In the genomic region with DNA sequence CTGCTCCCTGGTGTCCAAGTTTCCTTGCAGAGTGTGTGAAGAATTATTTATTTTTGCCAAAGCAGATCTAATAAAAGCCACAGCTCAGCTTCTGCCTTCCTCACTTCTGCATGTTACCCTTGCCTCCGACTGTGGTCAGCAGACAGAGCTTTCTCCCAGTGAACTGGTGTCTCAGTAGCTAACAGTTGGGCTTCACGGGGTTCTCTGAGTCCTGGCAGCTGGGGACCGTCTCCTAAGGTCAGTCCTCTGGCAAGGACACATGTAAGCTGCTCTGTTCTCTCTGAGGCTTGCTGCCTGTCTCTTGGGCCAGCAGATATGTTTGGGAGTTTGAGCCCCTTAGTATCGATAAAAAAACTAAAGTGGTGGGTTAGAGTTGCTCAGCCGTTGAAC, we compare ENCODE assay signal across 15 mouse cellular contexts. TPM values are rescaled to one million over a fixed set of nuclear protein-coding genes. Genes with fewer than 3 reads are reported as not detected.
DNase-seq lines count a peak whose midpoint lies in the region; TF ChIP-seq lines count a peak whose summit lies in the region.
"Had no signal": no experiment of that assay in that cellular context is flagged by ENCODE, and none has a peak within 500 bp of the region (broad histone marks: within the 10 kb centered on the region; RNA-seq: fewer than 3 reads in every experiment).

No protein-coding gene starts in this region.

- no peak for TF ChIP-seq CTCF in left cerebral cortex, adult 2 months (IDR thresholded peaks at IDR 0.05)

- H3K4me3 ChIP-seq in left cerebral cortex, adult 2 months = no peak overlapping the region
- H3K4me3 ChIP-seq in brown adipose tissue, adult 24 weeks (ENCODE audit: insufficient read depth, low read depth, low read length) = no peak overlapping the region
- H3K4me3 ChIP-seq: embryonic facial prominence, embryonic 13.5 days; heart, embryonic 15.5 days; midbrain, embryonic 15.5 days had no signal

- intact Hi-C loops in left cerebral cortex, adult 2 months (cut with DNase I) = no loop called here
- intact Hi-C loops in left cerebral cortex, postnatal 4 days (cut with DNase I) = no loop called here

- peak; percentile 19 for DNase-seq in adrenal gland, postnatal 14 days
- DNase-seq in adrenal gland, adult 8-10 months = no peak
- peak; percentile 95 for DNase-seq in heart, adult 11 months
- no peak for DNase-seq in heart, adult 8-10 months (ENCODE audit: low spot score)
- DNase-seq in left cerebral cortex, adult 2 months (ENCODE audit: extremely low spot score in 1 of 2, low spot score in 2 of 2) = no peak
- DNase-seq in left cerebral cortex, postnatal 4 days = no peak
- no peak for DNase-seq in right cerebral cortex, postnatal 36 days (ENCODE audit: low spot score in 2 of 2)
- DNase-seq: adrenal gland, postnatal 25 days; forebrain, postnatal 0 days had no signal

- peak overlapping the region; percentile 32; the same call in 1 of the 2 replicates for H3K27ac ChIP-seq in left cerebral cortex, adult 2 months
- H3K27ac ChIP-seq in brown adipose tissue, adult 24 weeks (replicated peaks; ENCODE audit: low read depth, low read length) = peak overlapping the region; percentile 90
- H3K27ac ChIP-seq: embryonic facial prominence, embryonic 13.5 days; heart, embryonic 15.5 days; midbrain, embryonic 15.5 days had no signal

- H3K4me1 ChIP-seq in brown adipose tissue, adult 24 weeks (ENCODE audit: control insufficient read depth, insufficient read depth, insufficient read length, low read length) = peaks cover 25% of the 10 kb centered on the region

RNA-seq across cellular contexts. Expression of gene Cracr2b, which starts 0.9 kb away (rescaled TPM):
- total RNA-seq in adrenal gland, postnatal 14 days (2021) = 14.2 and 23.2 TPM in 2 replicates
- 10 to 100 TPM; 11.7 to 21.1 (median 18.7) TPM for total RNA-seq in adrenal gland, adult 8-10 months (2022)
- 10 to 100 TPM; 17.7 to 24.2 (median 19.1) TPM for total RNA-seq in heart, adult 8-10 months (2022)
- 1 to 10 TPM; 3.7 to 5.1 TPM for total RNA-seq in left cerebral cortex, adult 2 months (2021)
- 1 to 10 TPM; 4.4 to 4.9 TPM for total RNA-seq in left cerebral cortex, postnatal 4 days (2021)
- polyA plus RNA-seq in brown adipose tissue, adult 24 weeks (2012; ENCODE audit: insufficient read depth, insufficient read length, missing spikeins) = 9.8 and 11.8 TPM in 2 replicates
- total RNA-seq: CH12.LX had no signal
- polyA plus RNA-seq: inflammation-experienced regulatory T-cells, adult 6 months had no signal

RNA-seq across cellular contexts. Expression of gene Pnpla2, which starts 5.0 kb away (rescaled TPM):
- 1,289 and 1,648 TPM in 2 replicates for total RNA-seq in adrenal gland, postnatal 14 days (2021)
- total RNA-seq in adrenal gland, adult 8-10 months (2022) = 100 to 1,000 TPM; 256 to 532 (median 452) TPM
- total RNA-seq in heart, adult 8-10 months (2022) = 100 to 1,000 TPM; 419 to 549 (median 431) TPM
- total RNA-seq in left cerebral cortex, adult 2 months (2021) = 10 to 100 TPM; 26.0 to 31.7 TPM
- 10 to 100 TPM; 13.9 to 16.0 TPM for total RNA-seq in left cerebral cortex, postnatal 4 days (2021)
- 2,152 and 2,404 TPM in 2 replicates for polyA plus RNA-seq in brown adipose tissue, adult 24 weeks (2012; ENCODE audit: insufficient read depth, insufficient read length, missing spikeins)

RNA-seq across cellular contexts. Expression of gene Cd151, which starts 7.2 kb away (rescaled TPM):
- total RNA-seq in adrenal gland, postnatal 14 days (2021) = 199 and 204 TPM in 2 replicates
- 100 to 1,000 TPM; 323 to 455 (median 409) TPM for total RNA-seq in adrenal gland, adult 8-10 months (2022)
- total RNA-seq in heart, adult 8-10 months (2022) = 100 to 1,000 TPM; 331 to 351 (median 345) TPM
- total RNA-seq in left cerebral cortex, adult 2 months (2021) = 10 to 100 TPM; 30.7 to 31.4 TPM
- 10 to 100 TPM; 46.7 to 50.6 TPM for total RNA-seq in left cerebral cortex, postnatal 4 days (2021)
- 223 and 257 TPM in 2 replicates for polyA plus RNA-seq in brown adipose tissue, adult 24 weeks (2012; ENCODE audit: insufficient read depth, insufficient read length, missing spikeins)

RNA-seq across cellular contexts. Expression of gene Rplp2, which starts 12.8 kb away (rescaled TPM):
- total RNA-seq in adrenal gland, postnatal 14 days (2021) = 908 and 1,128 TPM in 2 replicates
- 1,000 to 10,000 TPM in 3 of 4 experiments, 100 to 1,000 TPM in 1; 998 to 1,129 (median 1,024) TPM for total RNA-seq in adrenal gland, adult 8-10 months (2022)
- total RNA-seq in heart, adult 8-10 months (2022) = 100 to 1,000 TPM; 796 to 941 (median 846) TPM
- total RNA-seq in left cerebral cortex, adult 2 months (2021) = 100 to 1,000 TPM; 552 to 567 TPM
- 100 to 1,000 TPM; 894 to 998 TPM for total RNA-seq in left cerebral cortex, postnatal 4 days (2021)
- 1,680 and 2,099 TPM in 2 replicates for polyA plus RNA-seq in brown adipose tissue, adult 24 weeks (2012; ENCODE audit: insufficient read depth, insufficient read length, missing spikeins)

RNA-seq across cellular contexts. Expression of gene Polr2l, which starts 14.9 kb away (rescaled TPM):
- total RNA-seq in adrenal gland, postnatal 14 days (2021) = 74.5 TPM in 2 replicates
- 100 to 1,000 TPM in 3 of 4 experiments, 10 to 100 TPM in 1; 99.4 to 147 (median 129) TPM for total RNA-seq in adrenal gland, adult 8-10 months (2022)
- 10 to 100 TPM; 75.5 to 93.4 (median 84.3) TPM for total RNA-seq in heart, adult 8-10 months (2022)
- total RNA-seq in left cerebral cortex, adult 2 months (2021) = 10 to 100 TPM; 38.4 to 42.3 TPM
- total RNA-seq in left cerebral cortex, postnatal 4 days (2021) = 10 to 100 TPM; 38.5 to 40.1 TPM
- 28.8 and 36.4 TPM in 2 replicates for polyA plus RNA-seq in brown adipose tissue, adult 24 weeks (2012; ENCODE audit: insufficient read depth, insufficient read length, missing spikeins)

Comparison
In these comparisons a context has a peak if more than half of its experiments do, and no peak if none do; other contexts are left out.
1. DNase-seq: peak in adrenal gland, postnatal 14 days (single experiment) and heart, adult 11 months (single experiment); none in adrenal gland, adult 8-10 months (single experiment), heart, adult 8-10 months (single experiment), left cerebral cortex, adult 2 months (0 of 2), left cerebral cortex, postnatal 4 days (single experiment) and right cerebral cortex, postnatal 36 days (0 of 2).
2. RNA of gene Pnpla2, which starts 5.0 kb away (total RNA-seq): 1,289 to 1,648 TPM in adrenal gland, postnatal 14 days, 256 to 532 TPM in adrenal gland, adult 8-10 months and 419 to 549 TPM in heart, adult 8-10 months; 26.0 to 31.7 TPM in left cerebral cortex, adult 2 months and 13.9 to 16.0 TPM in left cerebral cortex, postnatal 4 days; every median in the first group is over 4 times any median in the second.